Mouse (Mus musculus) forebrain, embryonic 13.5 days (tissue): ENCODE measurements around the gene Atg10. TPM values are rescaled to one million over a fixed set of nuclear protein-coding genes. Genes with fewer than 3 reads are reported as not detected.

Source experiments
- ATAC-seq: fragments of 200-750 bp; cut with Nextera tagmentation; 2 replicates; pipeline ENCODE4 v1.8.0; 2017
- H3K27ac ChIP-seq: fragments of 300-500 bp; sonication (generic); 2 replicates; pipeline ENCODE4 v1.5.1; 2015; ENCODE audit warnings: inconsistent platforms, mild to moderate bottlenecking, moderate library complexity
- H3K27me3 ChIP-seq: fragments of 300-500 bp; sonication (generic); 2 replicates; pipeline ENCODE4 v1.6.1; 2015; ENCODE audit warnings: mild to moderate bottlenecking, inconsistent platforms
- H3K36me3 ChIP-seq: fragments of 300-500 bp; sonication (generic); 2 replicates; pipeline ENCODE4 v1.6.1; 2015; ENCODE audit warnings: mild to moderate bottlenecking, inconsistent platforms; ENCODE audit not compliant: poor library complexity, severe bottlenecking
- H3K4me1 ChIP-seq: fragments of 300-500 bp; sonication (generic); 2 replicates; pipeline ENCODE4 v1.6.1; 2015; ENCODE audit warnings: inconsistent platforms
- H3K4me2 ChIP-seq: fragments of 300-500 bp; sonication (generic); 2 replicates; pipeline ENCODE4 v1.6.1; 2015; ENCODE audit warnings: inconsistent platforms, mild to moderate bottlenecking, moderate library complexity
- H3K4me3 ChIP-seq: fragments of 300-500 bp; sonication (generic); 2 replicates; pipeline ENCODE4 v1.5.1; 2015; ENCODE audit warnings: mild to moderate bottlenecking, inconsistent platforms
- H3K9ac ChIP-seq: fragments of 300-500 bp; sonication (generic); 2 replicates; pipeline ENCODE4 v1.6.1; 2015; ENCODE audit warnings: mild to moderate bottlenecking, inconsistent platforms
- H3K9me3 ChIP-seq: fragments of 300-500 bp; sonication (generic); replicated peaks from 2 replicates; pipeline ENCODE4 v1.6.1; 2016; ENCODE audit warnings: inconsistent platforms
- WGBS: fragments of 180-500 bp; shearing (Covaris S2); methylation state at CpG from one replicate; pipeline ENCODE4 v1.1.7; 2015; 5-methylcytosine and 5-hydroxymethylcytosine counted together
- polyA plus RNA-seq: library from polyadenylated mRNA; unstranded; fragments of >200 nt; fragmentation: Nextera tagmentation; extraction: Ambion mirVana; gene quantifications from 2 replicates; pipeline ENCODE4 v1.2.1, GENCODE M21; 2015

Atg10 gene
- polyA plus RNA-seq, 1 experiment from 2014 or later: 16.0 TPM

DNA sequence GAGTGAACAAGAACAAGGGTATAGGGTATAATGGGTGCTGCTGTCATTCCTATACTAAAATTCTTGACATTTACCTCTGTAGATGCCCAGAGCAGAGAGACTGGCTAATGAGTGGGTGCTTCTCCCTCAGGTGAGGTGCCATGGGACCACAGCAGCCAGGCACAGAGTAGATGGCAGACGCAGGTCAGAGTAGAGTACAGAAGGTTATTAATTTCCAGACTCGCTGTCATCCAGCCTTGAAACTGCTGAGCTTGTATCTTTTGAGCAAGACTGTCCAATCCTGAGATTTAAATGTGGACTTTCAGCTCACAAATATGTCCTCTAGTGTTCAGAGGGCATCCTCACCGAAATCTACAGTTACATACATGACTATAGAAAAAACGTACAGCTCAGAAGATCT, 128.9 kb downstream of the Atg10 start:
- H3K27me3 ChIP-seq: no peaks in the 10 kb centered on the region
- no peak overlapping the region for H3K9ac ChIP-seq
- H3K27ac ChIP-seq: no peak overlapping the region
- H3K4me2 ChIP-seq: no peak overlapping the region
- 92% methylated on average over 4 of the region's 4 CpGs for WGBS
- H3K9me3 ChIP-seq: no peaks in the 10 kb centered on the region
- no peak for ATAC-seq
- peaks cover 14% of the 10 kb centered on the region for H3K4me1 ChIP-seq
- no peak overlapping the region for H3K4me3 ChIP-seq
- H3K36me3 ChIP-seq: no peaks in the 10 kb centered on the region

DNA sequence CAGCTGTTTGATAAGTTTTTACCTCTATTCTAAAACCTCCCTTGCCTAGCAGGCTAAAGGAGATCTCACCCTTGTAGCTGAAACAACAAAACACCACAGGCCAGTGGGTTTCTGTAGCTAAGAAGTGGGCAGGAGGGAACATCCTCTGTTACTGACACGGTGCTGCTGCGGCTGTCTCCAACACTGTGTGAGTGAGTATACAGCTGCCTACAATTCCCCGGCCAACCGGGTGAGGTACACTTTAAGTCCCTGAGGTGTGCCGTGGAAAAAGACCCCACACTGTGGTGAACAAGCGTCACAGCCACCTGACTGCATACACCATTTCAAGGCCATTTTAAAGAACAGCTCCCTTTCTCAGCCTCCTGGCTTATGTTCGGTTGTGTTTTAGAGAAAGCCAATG, 129.6 kb downstream of the Atg10 start:
- WGBS: 32% methylated on average over 7 of the region's 7 CpGs
- no peak overlapping the region; the same call in 1 of the 2 replicates for H3K27ac ChIP-seq
- peak overlapping the region; percentile 8; the same call in 1 of the 2 replicates for H3K9ac ChIP-seq

DNA sequence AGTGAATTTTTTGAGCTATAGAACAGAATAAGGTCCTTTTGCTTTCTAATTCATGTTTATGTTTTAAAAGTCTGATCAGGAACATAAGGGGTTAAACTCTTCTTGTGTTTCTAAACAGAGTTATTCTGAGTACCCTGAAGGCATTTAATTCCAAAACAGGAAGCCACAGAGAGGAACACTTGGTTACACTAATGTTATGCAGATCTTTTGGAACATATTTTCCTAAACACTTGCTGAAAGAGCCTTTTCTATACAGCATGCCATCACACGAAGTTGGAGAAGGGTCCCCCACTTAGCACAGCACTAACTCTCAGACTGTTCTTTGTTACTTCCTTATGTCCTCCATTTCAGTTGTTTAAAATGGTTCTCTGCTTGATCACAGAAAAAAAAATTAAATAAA, 130.2 kb downstream of the Atg10 start:
- peak; percentile 69 for ATAC-seq
- H3K4me3 ChIP-seq: no peak overlapping the region

More for the DNA sequence above, 129.6 kb downstream of the Atg10 start:
- Histone ChIP-seq H3K36me3 (no peaks in the 10 kb centered on the region), H3K4me3 (no peak overlapping the region), H3K27me3 (no peaks in the 10 kb centered on the region), H3K4me2 (peak overlapping the region; percentile 5; the same call in 1 of the 2 replicates), H3K9me3 (no peaks in the 10 kb centered on the region), H3K4me1 (peaks cover 14% of the 10 kb centered on the region)
- peak; percentile 42 for ATAC-seq

DNA sequence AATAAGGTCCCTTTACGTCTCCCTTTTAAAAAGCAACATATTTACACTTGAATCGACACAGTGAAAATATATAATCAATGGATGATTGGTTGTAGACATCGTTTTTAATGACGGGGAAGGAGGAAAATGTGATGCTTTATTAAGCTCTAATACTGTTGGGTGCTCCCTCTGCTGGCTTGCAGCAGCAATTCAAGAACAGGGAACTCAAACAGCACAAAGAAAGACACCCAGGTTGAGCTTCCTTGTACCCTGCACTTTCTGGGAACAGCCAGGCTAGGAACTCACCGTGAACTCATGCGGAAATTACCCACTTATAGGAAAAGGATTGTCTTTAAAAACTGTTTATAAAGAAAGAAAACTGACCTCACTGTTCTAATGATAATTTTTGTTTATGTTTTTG, 130.6 kb downstream of the Atg10 start:
- peak; percentile 85 for ATAC-seq
- H3K27me3 ChIP-seq: no peaks in the 10 kb centered on the region
- peaks cover 14% of the 10 kb centered on the region for H3K4me1 ChIP-seq
- WGBS: 21% methylated on average over 6 of the region's 6 CpGs
- no peak overlapping the region for H3K4me3 ChIP-seq
- no peak overlapping the region for H3K9ac ChIP-seq
- no peaks in the 10 kb centered on the region for H3K9me3 ChIP-seq
- no peaks in the 10 kb centered on the region for H3K36me3 ChIP-seq
- H3K4me2 ChIP-seq: no peak overlapping the region
- H3K27ac ChIP-seq: no peak overlapping the region

More for the DNA sequence above, 130.2 kb downstream of the Atg10 start:
- WGBS: 10% methylated on average over 1 of the region's 1 CpGs
- Histone ChIP-seq H3K4me2 (no peak overlapping the region), H3K9ac (no peak overlapping the region), H3K9me3 (no peaks in the 10 kb centered on the region), H3K36me3 (no peaks in the 10 kb centered on the region), H3K27ac (no peak overlapping the region), H3K27me3 (no peaks in the 10 kb centered on the region), H3K4me1 (peaks cover 14% of the 10 kb centered on the region)

DNA sequence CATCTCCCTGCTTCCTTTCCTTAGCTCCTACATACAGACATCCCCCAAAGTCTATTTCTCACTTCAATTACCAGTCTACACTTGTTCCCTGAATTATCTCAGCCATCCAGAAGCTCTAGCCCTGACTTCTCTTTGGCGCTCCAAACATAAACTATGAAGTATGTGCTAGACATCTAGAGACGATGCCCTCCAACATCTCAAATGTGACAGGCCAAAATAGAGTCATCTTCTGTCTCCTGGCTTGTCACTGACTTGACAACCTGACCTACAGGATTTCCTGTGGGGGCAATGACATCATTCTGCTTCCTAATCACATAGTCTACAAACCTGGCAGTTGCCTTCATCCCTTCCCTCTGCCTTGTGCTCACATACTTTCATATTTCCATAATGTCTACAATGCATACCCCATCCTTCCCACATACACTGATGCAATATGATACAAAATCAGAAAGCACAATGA, 132.0 kb downstream of the Atg10 start:
- no peak overlapping the region for H3K4me2 ChIP-seq
- no peak overlapping the region for H3K4me3 ChIP-seq
- H3K27me3 ChIP-seq: no peaks in the 10 kb centered on the region
- no peaks in the 10 kb centered on the region for H3K36me3 ChIP-seq
- H3K27ac ChIP-seq: no peak overlapping the region
- H3K9me3 ChIP-seq: no peaks in the 10 kb centered on the region
- no peak for ATAC-seq
- peaks cover 14% of the 10 kb centered on the region for H3K4me1 ChIP-seq
- H3K9ac ChIP-seq: no peak overlapping the region
- 98% methylated on average over 2 of the region's 2 CpGs for WGBS

DNA sequence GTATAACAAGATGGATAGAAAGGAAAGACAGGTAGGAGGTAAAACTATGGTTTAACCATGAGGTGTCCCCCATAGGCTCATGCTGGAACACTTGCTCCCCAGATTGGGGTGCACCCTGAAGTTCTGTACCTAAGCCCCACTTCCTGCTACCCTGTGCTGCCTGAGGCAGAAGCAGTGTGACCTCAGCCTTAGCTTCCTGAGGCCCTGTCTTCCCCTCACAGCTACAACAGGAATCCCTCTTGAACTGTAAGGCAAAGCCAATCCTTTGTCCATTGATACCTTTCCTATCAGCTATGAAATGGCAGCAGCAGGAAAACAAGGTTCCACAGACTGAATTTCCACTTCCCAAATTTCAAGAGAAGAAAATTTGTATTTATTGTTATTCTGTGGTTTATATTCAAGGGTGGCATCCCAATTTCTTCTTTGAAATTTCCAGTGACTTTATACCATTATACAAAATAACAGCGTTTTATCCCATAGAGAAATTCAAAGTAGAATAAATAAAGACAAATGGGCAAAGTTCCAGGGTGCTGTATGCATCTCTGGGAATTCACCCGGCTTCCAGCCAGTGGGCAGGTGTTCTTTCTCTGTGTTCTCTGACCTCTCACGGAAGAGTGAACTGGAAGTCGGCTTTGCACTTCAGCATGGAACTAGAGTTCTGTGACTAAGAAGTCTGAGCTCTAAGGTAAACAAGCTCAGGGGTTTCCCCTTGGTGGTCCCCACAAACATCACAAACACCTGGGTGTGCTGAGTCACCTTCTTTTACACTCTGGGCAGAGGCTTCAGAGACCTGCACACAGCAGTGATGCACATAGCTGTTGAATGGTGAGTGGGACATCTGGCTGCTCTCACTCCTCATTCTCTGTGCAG, 132.7 kb downstream of the Atg10 start:
- no peak overlapping the region for H3K27ac ChIP-seq
- peaks cover 14% of the 10 kb centered on the region for H3K4me1 ChIP-seq
- no peak for ATAC-seq
- no peak overlapping the region for H3K4me2 ChIP-seq
- 71% methylated on average over 4 of the region's 4 CpGs for WGBS
- H3K36me3 ChIP-seq: no peaks in the 10 kb centered on the region
- H3K4me3 ChIP-seq: no peak overlapping the region
- no peak overlapping the region for H3K9ac ChIP-seq
- no peaks in the 10 kb centered on the region for H3K9me3 ChIP-seq
- no peaks in the 10 kb centered on the region for H3K27me3 ChIP-seq

DNA sequence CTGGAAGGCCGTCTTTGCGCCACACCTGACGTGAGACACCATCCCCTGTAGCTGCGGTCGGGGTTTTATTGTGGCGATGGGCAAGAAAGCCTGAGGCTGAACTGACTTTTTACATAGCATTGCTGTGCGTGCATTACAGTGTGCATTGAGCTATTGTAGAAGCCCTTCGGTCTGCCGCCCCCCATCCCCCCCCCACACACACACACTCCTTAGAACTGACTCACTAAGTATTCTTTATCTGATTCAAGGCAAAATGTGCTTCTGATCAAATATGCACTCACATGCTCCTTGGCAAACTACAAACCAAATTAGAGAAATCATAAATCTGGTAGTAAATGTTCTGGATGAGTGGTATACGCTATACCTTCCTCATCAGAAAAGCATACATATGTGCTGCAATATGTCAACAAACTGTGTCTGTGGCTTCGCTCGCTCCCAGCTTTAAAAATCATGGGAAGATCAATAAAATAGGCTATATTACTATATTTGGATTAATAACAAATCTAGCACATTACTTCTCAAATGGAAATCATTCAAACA, 137.3 kb downstream of the Atg10 start:
- H3K4me2 ChIP-seq: no peak overlapping the region
- H3K27me3 ChIP-seq: no peaks in the 10 kb centered on the region
- no peak overlapping the region for H3K9ac ChIP-seq
- H3K9me3 ChIP-seq: no peaks in the 10 kb centered on the region
- H3K27ac ChIP-seq: no peak overlapping the region
- no peak overlapping the region for H3K4me3 ChIP-seq
- ATAC-seq: peak; percentile 55; the same call in 1 of the 2 replicates
- WGBS: 92% methylated on average over 12 of the region's 12 CpGs
- H3K36me3 ChIP-seq: no peaks in the 10 kb centered on the region
- H3K4me1 ChIP-seq: no peaks in the 10 kb centered on the region

DNA sequence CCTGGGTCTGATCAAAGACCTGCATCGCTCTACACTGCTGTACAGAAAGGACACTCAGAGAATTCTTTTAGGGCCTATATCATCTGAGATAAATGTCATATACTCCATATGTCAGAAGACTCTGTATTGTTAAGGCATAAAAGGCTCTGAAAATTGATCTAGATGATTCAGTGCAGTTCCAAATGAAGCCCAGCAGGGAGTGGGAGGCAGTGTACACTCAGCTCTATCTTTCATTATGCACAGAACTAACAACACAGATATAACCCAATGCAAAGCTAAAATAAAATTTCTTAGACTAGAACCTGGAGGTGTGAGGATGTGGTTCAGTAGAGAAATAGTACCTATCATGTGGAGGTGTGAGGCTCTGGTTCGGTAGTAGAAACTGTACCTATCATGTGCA, 151.4 kb downstream of the Atg10 start:
- Histone ChIP-seq H3K27ac (no peak overlapping the region), H3K36me3 (no peaks in the 10 kb centered on the region), H3K9me3 (0 out of 2 replicates have a peak, but pooled peaks cover 3% of the 10 kb centered on the region), H3K27me3 (no peaks in the 10 kb centered on the region), H3K9ac (no peak overlapping the region), H3K4me3 (no peak overlapping the region), H3K4me2 (no peak overlapping the region), H3K4me1 (no peaks in the 10 kb centered on the region)
- 98% methylated on average over 2 of the region's 2 CpGs for WGBS
- ATAC-seq: no peak

DNA sequence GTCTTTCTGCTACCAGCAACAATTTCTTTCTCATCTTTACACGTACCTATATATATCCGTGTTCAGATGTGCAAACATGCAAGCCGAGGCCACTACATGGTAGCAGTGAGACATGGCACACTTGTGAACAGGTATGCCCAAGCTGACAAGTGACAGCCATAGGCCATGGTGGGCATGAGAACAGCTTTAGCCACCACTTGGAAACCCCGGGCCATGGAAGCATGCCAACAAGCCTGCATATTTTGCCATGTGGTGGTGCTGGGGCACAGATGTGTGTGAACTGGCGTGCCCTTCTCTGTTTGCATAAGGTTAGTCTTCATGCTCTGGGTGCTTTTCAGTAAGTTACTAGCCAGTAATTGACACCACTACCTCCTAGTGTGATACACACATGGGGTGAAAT, 162.9 kb downstream of the Atg10 start:
- no peak for ATAC-seq
- no peaks in the 10 kb centered on the region for H3K9me3 ChIP-seq

DNA sequence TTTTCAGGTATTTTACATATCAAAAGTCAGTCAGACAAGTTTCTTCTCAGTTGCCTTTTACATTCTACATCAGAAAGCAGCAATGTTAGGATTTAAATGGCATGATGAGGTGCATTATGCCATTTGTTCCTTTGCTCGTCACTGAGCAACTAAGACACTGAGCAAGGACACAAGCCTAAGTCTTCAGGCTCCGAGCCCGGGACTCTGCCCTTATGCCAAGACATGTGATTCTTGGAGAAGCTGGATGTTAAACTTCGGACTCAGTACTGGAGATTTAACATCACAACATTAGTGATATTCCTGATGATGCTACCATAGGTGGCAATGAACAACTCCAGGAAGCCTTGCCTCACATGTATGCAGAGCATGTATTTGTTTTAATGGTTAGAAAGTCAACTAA, 175.6 kb downstream of the Atg10 start:
- no peaks in the 10 kb centered on the region for H3K36me3 ChIP-seq
- no peak overlapping the region for H3K27ac ChIP-seq
- no peak overlapping the region for H3K9ac ChIP-seq
- ATAC-seq: no peak
- H3K4me2 ChIP-seq: no peak overlapping the region
- WGBS: 96% methylated on average over 4 of the region's 4 CpGs
- peaks cover 10% of the 10 kb centered on the region; the same call in 1 of the 2 replicates for H3K9me3 ChIP-seq
- no peak overlapping the region for H3K4me3 ChIP-seq
- no peaks in the 10 kb centered on the region for H3K27me3 ChIP-seq
- no peaks in the 10 kb centered on the region for H3K4me1 ChIP-seq

More for the DNA sequence above, 162.9 kb downstream of the Atg10 start:
- 88% methylated on average over 5 of the region's 5 CpGs for WGBS
- H3K9ac ChIP-seq: no peak overlapping the region
- H3K4me3 ChIP-seq: no peak overlapping the region
- H3K27me3 ChIP-seq: no peaks in the 10 kb centered on the region
- no peaks in the 10 kb centered on the region for H3K36me3 ChIP-seq
- H3K4me2 ChIP-seq: no peak overlapping the region
- H3K4me1 ChIP-seq: no peaks in the 10 kb centered on the region
- H3K27ac ChIP-seq: no peak overlapping the region

DNA sequence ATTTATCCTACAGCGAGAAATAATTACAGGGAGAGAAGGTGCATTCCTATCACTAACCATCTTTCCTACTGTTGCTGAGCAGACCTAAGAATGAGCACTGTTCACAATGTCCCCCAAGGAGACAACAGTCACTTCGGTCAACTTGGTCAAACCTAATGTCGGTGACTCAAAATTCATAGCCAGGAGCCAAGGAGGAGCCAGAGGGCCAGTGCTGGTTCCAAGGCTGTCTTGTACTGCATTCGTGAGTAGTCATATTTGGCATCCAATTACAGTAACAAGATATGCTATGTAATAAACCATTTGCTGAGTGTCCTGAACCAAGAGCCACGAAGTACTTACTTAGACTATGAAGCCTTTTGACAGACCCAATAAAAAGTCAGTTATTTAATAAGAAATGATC, 176.9 kb downstream of the Atg10 start:
- Histone ChIP-seq H3K9me3 (peaks cover 7% of the 10 kb centered on the region; the same call in 1 of the 2 replicates), H3K27me3 (no peaks in the 10 kb centered on the region), H3K4me2 (no peak overlapping the region), H3K4me3 (no peak overlapping the region), H3K9ac (no peak overlapping the region), H3K27ac (no peak overlapping the region), H3K4me1 (no peaks in the 10 kb centered on the region), H3K36me3 (no peaks in the 10 kb centered on the region)
- ATAC-seq: no peak
- 92% methylated on average over 5 of the region's 5 CpGs for WGBS

DNA sequence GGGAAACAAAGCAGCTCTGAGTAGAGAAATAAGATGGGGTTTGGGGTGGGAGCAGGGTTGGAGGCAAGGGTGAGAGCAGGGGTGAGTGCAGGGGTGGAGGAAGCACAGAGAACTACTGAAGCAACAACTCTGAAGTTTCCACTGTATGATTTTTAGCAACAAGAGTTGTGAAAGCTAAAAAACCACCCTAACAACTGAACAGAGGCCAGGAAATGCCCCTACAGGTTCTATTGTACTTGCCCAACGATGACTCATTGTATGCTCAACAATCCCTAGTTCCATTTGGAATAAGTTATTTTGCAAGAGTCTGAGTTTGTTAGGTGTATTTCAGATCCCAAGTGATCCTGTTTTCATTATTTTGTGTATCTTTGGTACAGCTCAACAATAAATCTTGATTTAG, 182.5 kb downstream of the Atg10 start:
- no peaks in the 10 kb centered on the region for H3K9me3 ChIP-seq
- no peak overlapping the region for H3K4me3 ChIP-seq
- WGBS: 82% methylated on average over 1 of the region's 1 CpGs
- no peak overlapping the region for H3K9ac ChIP-seq
- no peaks in the 10 kb centered on the region for H3K27me3 ChIP-seq
- H3K4me1 ChIP-seq: peaks cover 6% of the 10 kb centered on the region; the same call in 1 of the 2 replicates
- no peaks in the 10 kb centered on the region for H3K36me3 ChIP-seq
- no peak overlapping the region for H3K4me2 ChIP-seq
- no peak for ATAC-seq
- H3K27ac ChIP-seq: no peak overlapping the region
